Mouse (Mus musculus) gastrocnemius, adult 18-20 months (tissue): ENCODE data around the gene Il22ra1. TPM values are rescaled to one million over a fixed set of nuclear protein-coding genes. Genes with fewer than 3 reads are reported as not detected.

Source experiments
- DNase-seq: peaks from one replicate; pipeline ENCODE4 v3.0.0; 2021; ENCODE audit warnings: low spot score
- total RNA-seq, 2 experiments: library from RNA; stranded (reverse); gene quantifications; 2 replicates each; pipeline ENCODE4 v1.2.3; 2021

Il22ra1 gene
- total RNA-seq, 2 experiments from 2014 or later, result not detected

DNA sequence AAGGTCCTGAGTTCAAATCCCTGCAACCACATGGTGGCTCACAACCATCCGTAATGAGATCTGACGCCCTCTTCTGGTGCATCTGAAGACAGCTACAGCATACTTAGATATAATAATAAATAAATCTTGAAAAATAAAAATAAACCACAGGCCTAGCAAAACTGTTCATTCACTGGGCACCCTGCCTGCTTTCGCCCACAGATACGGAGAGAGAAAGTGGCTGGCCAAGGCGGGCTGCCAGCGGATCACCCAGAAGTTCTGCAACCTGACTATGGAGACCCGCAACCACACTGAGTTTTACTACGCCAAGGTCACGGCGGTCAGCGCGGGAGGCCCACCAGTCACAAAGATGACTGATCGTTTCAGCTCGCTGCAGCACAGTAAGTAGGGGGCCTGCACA lies 5.9 kb downstream of the Il22ra1 start:
- no peak for DNase-seq

DNA sequence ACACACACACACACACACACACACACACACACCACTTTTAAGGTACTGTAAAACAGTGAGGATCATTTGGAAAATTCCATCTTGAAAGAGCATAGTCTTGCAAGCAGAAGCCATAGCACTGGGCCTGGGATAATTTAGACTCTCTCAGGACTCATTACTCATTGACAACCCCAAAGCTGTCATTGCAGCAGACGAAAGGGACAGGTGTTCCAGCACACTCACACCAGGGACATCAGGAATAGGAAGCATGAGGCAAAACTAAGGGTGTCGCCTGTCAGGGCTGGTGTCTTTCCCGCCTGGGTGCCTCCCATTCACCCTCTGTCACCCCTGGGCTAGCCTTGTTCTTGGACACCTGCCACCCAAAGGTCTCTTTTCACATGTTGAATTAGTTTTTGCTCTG lies 8.9 kb downstream of the Il22ra1 start:
- no peak for DNase-seq

DNA sequence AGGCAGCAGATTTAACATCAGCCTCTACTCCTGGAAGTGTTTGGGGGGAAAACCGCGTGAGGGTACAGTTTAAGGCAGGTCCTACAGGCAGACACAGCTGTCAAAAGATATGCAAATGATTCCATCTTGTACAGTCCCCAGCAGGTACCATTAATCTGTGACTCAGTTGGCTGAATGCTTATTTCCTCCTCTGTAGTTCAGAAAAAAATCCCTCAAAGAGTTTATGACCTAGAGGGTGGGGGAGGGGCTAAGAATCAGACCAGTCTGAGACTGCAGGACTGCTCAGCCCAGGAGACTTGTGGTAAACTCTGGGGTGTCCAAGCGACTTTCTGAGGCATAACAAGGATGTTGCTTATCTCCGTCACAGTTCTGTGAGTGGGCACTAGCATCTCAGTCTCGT lies 10.3 kb downstream of the Il22ra1 start:
- no peak for DNase-seq

DNA sequence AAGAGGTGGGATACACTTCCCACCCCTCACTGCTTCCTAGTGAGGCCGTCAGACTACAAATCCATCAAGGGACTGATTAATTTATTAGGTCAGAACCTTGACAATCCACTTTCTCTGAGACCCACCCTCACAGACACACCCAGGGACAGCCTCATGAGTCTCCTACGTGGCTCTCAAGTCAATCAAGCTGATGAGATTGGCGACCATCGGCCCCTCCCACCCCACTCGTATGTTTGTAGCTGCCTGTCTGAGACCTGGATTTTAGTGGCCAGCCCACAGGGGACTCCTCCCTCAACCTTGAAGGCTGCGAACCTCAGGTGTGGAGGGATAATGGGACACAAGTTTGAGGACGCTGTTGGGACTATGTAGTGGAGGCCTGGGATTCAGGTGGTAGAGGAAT lies 11.2 kb downstream of the Il22ra1 start:
- DNase-seq, result no peak

DNA sequence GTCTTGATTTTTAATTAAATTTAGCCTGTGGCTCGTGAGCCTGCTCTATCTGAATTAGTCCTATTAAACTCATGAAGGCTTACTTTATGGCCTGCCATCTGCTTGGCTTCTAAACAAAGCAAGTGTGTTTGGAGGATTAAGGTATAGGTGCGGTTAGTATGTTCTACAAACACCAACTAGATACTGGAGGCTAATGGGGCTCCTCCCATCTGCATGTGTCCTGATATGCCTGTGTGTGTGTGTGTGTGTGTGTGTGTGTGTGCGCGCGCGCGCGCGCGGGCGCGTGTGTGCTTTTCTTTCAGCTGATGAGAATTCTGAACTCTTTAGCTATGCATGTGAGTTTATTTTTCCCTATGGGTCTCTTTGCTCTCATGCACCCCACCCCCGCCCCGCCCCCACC lies 11.7 kb downstream of the Il22ra1 start:
- no peak for DNase-seq

DNA sequence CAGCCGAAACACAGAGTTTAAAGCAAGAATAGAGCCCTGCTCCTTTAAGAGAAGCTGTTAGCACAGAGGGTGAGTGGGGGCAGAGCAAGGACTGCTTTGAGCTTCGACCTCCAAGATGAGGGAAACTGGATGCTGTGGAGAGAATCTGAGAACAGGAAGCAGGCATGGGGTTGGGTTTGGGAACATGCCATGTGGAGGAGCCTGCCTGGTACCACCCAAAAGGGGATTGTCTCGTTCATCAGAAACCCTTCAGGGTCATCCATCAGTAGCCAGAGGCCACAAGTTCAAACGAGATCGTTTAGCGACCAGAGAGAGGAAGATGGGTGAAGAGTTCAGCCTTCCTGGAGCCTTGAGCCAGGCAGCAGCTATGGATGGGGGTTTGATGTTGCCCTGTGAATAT lies 15.5 kb downstream of the Il22ra1 start:
- DNase-seq, result no peak

DNA sequence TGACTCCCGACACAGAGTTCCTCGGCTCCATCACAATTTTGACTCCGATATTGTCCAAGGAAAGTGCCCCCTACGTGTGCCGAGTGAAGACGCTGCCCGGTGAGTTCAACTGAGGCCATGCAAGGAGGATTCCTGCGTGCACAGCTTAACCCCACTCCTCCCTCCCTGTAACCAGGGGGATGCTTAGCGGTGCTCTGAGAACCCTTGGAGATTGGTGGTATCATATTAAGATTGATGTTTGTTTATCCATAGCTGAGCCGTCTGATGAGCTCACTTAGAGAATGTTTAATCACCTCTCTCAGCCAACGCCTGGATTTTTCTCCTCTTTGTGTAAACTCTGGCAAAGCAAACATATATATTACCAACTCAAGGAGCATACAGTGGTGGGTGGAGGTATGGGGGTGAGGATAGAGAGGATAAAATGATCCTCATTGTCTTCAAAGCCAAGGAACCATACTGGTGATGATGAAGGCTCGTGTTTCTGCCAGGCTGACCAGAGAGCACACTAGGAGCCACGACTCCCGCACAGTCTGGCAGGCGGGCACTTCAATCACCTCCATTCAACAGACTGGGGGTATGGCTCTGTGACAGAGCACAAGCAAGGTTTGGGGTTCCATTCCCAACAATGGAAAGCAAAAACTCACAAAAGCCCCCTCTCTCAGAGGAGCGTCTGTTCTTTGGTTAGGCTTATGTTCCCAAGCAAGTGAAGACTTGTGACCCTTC lies 16.9 kb downstream of the Il22ra1 start:
- no peak for DNase-seq

DNA sequence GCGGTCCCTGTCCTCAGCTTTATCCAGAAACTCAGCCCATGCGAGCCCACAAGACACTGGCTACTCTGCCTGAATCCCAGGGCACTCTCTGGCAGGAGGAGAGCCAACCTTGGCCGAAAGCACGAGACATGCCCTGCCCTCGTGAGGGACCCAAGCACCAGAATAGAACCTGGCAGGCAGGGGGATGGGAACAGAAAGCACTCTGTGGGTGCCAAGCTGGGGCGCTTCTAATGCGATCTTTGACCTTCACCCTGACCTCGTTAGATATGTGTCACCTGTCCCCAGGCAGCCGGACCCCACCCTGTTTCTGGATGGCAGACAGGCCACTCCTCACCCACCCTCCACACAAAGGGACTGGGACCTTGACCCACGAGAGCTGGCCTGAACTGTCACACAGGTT lies 17.6 kb downstream of the Il22ra1 start:
- peak; percentile 67 for DNase-seq

DNA sequence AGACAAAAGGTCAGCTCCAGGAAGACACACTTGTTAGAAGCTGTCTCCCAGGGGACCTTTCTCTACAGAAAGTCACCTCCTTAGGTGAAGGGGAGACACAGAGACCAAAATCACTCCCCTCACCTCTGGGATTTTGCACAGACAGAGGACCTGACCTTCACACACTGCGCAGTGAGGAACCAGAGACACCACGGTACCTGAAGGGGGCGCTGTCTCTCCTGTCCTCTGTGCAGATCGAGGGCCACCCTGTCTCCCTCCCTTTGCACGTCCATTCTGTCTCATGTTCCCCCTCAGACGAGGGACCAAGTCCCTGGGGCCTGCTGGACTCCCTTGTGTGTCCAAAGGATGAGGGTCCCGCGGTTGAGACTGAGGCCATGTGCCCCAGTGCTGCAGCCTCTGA lies 22.9 kb downstream of the Il22ra1 start:
- no peak for DNase-seq

DNA sequence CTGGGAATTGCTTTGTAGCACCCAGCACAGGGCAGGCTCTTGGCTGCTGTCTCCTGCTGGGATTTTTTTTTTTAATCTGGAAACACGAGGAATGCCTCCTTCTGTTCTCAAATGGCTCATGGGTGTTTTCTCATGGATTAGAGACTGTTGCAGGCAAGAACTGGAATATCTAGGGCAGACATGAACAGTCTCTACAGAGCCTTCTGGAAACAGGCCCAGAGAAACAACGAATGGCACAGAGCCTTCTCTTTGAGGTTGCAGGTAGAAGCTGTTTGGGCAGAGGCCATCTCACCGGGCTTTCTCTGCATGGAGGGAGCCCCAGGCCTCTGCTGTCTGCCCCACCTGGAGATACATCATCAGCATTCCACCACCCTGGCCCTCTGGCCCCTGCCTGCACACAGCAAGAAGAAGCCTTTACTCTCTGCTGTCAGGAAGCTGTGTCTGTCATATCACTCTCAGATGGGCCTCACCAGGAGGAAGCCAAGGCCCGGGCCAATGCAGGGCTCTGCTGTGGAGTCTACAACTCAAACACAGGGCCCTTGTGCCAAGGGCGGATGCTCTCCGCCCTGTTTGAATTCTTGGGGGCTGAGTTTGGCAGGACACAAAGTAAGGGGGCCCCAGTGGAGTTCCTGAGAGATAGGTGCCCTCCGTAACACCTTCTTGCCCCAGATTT lies 24.3 kb downstream of the Il22ra1 start:
- DNase-seq, result no peak

DNA sequence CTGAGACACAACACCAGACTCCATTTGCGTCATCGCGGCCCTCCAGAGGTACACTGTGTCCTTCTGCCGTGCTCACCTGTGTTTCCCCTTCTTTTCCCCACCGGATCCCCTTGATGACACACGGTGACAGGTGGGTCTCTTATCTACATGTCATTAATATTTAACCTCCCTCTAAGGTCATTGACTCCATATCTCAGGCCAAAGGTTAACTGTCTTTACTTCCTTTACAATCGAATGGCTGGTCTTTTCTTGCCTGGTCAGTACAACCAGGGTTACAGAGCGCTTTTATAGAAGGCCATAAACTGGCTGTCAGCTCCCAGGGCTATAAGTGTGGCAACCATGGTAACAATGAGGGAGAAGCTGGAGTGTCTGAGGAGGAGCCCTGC lies 24.8 kb downstream of the Il22ra1 start:
- DNase-seq, result no peak

DNA sequence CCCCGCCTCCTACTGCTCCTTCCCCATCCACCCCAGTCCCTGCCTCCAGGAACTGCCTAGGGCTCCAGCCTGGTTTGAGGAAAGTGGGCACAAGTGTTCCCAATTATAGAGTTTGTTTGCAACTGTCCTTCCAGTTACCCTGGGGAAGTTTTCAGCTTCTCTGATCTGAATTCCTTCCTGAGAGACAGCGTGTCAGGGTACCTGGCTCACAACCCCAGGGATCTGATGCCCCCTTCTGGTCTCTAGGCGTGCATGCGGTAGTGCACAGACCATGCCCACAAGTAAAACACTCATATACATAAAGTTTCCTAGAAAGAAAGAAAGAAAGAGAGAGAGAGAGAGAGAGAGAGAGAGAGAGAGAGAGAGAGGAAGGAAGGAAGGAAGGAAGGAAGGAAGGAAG lies 30.4 kb downstream of the Il22ra1 start:
- no peak for DNase-seq

DNA sequence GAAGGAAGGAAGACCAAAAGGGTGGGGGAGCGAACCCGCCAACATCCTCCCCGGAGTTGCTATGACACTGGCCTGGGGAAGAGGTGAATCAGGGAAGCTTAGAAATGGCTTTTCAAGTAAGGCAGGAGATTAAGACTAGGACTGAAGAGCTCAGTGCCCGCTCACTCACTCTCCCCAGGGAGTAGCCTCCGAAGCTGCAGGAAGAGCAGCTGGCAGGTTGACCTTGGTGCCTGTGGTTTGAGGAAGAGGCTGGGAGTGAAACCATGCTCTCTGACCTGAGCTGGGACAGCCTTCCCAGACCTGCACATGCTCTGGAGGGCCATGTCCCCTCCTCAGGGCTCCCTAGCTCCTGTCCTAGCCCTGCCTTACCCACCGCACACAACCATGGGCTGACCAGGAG lies 30.9 kb downstream of the Il22ra1 start:
- no peak for DNase-seq

DNA sequence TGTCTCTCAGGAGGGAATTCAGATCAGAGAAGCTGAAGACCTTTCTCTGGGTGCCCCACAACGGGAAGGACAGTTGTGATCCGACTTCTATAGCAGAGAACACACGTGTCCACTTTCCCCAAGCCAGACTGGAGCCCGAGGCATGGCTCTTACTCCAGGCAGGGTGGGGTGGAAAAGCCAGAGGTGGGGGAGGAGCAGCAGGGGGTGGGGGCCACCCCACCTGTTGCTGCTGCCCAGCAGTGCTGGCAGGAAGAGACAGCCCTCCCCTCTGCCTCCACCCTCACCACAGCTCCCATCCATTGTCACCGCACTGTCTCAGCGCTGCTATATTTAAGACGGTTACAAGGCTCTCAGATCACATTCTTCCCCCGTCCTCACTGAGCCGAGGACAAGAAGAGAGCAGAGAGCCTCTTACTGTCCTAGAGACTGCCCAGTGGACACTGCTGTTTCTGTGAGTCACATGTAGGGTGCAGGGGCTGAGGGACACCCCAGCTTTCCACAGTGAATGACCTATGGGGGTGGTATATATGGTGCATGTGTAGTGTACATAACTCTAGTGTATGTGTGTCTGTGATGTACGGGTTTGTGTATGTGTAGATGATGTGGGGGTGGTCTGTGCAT lies 31.5 kb downstream of the Il22ra1 start, which contains the start of gene Myom3:
Gene Myom3 (plus strand): TSS at position 360 of the 621 bp plus-strand sequence.
- DNase-seq, result no peak

DNA sequence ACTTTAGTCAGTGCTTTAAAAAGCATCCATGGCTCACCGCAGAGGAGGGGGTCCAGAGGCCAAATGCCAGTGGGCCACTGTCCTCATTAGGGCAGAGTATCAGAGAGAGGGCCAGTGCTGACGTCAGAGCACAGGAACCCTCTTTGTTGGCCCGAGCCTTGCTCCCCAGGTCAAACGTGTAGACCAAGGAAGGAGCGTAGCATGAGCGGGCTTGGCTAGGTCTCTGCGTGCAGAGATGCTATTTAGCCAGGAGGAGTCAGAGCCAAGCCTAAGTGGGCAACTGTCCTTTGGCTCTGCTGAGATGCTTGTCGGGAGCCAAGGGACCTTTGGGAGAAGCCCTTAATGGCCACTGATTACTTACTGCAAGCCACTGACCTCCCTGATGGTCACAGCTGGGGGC lies 33.1 kb downstream of the Il22ra1 start:
- peak; percentile 35 for DNase-seq

DNA sequence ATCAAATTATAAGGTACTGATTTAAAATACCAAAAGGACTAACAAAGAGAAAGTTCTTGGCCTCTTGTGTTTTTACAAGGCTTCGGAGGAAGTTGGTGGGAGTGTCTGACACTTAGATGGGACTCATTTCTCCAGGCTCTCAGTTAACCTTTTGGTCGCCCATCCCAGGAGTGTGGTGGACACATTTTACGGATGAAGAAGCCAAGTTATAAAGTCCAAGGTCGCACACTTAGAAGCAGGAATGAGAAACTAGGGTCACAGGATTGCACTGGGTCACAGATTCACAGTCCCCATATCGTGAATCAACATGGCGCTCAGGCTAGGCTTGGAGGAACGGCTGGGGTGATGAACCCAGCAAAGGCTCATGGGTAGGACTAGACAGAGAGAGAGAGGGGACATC lies 33.6 kb downstream of the Il22ra1 start:
- no peak for DNase-seq

DNA sequence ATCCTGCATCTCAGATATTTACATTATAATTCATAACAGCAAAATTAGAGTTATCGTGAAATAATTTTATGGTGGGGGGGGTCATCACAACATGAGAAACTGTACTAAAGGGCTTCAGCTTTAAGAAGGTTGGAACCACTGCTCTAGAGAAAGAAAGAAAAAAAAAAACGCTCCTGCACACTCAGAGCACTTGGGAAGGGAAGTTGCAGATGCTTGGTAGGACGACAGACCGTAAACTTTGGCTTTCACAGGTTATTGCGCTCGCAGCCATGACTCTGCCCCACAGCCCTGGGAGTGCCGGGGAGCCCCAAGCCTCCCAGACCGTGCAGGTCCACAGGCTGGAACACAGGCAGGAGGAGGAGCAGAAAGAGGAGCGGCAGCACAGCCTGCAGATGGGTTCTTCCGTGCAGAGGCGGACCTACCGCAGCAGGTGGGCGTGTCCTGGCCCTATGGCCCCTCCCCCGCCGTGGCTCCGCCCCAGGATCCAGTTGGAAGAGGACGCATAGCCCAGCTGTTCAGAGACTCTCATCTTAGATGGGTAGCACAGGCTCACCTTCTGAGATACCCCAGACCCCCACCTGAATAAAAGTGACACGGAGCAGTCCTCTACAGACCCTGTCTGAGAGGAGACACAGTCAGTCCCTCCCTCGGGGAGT lies 34.4 kb downstream of the Il22ra1 start:
- peak; percentile 28 for DNase-seq

DNA sequence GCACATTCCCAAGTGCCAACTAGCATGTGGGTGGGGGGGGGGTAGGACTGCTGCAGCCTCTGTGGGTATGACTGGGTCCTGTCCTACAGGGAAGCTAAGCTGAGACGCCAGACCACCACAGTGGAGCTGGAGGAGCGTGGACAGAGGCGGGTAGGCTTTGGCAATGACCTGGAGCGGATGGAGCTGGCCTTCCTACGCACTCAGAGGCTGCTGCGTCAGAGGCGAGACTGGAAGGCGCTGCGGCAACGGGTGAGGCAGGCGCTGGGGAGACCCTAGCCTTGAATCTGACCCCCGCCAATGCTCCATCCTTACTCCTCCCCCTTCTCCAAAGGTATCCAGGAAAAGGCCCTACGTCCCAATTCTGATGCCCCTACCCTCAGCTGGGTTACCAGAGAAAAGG lies 36.7 kb downstream of the Il22ra1 start:
- DNase-seq, result no peak

DNA sequence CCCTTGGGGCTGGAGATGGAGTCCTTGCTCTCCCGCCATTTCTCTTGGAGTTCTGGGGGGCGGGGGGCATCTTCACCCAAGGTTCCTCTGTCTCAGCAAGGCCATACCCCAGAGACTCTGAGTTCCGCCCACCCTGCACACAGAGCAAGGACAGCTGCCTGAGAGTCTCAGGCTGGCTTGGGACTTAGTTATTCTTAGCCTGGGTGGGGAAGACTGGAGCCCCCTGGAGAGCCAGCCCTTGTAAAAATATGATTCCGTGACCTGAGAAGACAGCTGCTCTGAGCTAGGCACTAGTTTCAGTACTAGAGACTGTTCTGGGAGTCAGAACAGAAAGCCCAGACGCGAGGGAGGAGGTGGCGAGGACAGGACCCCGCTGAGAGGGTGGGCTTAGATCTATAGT lies 37.7 kb downstream of the Il22ra1 start:
- DNase-seq, result no peak

DNA sequence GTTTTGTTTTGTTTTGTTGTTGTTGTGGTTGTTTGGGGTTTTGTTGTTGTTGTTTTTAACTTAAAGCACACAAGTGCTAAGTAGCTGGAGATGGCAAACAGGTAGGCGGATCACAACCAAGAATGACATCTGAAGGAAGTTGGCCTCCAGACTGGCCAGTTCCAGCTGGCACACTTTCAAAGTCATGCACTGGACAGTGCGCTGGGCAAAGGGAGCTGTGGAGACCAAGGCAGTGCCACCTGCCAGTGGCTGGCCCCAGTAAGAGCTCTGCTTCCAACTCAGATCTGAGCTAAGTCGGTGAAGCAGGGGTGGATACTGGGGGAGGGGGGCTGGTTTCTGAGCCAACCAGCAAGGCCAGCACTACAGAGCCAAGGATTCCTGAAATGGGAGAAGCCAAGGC lies 39.0 kb downstream of the Il22ra1 start:
- DNase-seq, result peak; percentile 46

DNA sequence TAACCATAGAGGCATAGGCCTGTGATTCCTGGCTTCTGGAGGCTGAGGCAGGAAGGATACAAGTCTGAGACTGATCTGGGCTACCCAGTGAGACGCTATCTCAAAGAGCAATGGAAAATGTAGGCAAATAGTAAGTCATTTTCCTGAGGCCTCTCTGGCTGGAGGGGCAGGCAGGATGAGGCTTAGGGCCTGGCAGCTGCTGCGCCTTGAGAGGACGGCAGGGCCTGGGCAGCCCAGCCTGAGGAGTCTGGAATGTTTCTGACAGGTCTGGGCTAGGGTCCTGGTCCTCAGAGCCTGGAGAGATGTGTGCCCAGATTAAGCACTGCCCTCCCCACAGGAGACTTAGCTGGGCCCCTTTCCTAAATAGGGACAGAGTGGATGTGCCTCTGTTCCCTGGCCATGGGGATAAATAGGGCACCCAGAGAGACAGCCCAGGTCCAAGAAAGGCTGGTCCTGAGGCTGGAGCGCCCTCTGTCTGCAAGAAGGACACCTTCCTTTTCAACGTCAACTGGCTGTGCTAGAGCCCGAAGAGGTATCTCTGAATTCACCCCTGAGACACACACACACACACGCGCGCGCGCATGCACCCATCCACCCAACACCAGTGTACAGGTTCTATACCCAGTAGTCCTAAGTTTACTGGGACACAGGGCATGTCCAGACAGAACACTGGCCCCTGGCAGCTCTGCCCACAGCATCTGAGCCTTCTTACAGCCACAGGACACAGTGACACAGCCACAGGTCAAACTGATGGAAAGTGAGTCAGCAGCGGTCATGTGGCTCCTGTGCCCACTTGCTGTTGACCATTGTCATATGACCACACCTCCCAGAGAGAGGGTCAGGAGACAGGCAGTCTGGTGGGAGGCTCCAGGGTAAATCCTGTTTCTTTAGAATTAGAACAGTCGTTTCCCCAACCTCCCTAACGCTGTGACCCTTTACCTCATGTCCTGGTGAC lies 40.9 kb downstream of the Il22ra1 start:
- peak; percentile 69 for DNase-seq
